15 mouse cellular contexts compared by ENCODE assay signal in the genomic region with DNA sequence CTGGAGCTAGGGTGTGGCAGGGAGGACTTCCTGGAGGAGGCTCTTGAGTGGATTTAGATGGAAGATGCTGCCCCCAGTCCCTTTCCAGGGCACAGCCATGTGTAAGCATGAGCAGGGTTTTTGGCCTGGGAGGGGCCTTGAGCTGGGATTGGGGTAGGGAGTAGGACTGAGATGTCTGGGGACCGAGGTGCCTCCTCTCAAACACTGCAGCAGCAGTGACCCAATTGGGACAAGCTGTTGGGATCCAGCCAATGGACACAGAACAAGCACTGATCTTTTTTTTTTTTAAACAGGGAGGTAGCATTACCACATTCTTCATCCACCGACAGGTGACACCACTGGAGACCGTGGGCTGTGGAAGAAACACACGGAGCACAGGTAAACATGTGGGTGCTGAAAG.
"Had no signal": no experiment of that assay in that cellular context is flagged by ENCODE, and none has a peak within 500 bp of the region (broad histone marks: within the 10 kb centered on the region; RNA-seq: fewer than 3 reads in every experiment).

No protein-coding gene starts in this region.

- H3K36me3 ChIP-seq: liver, embryonic 15.5 days; stomach, embryonic 15.5 days had no signal

- H3K4me2 ChIP-seq: limb, embryonic 13.5 days; liver, embryonic 11.5 days; liver, embryonic 15.5 days; lung, embryonic 14.5 days; stomach, embryonic 15.5 days had no signal

- H3K9ac ChIP-seq: liver, embryonic 15.5 days; lung, embryonic 14.5 days; stomach, embryonic 15.5 days had no signal

- H3K27ac ChIP-seq: kidney, postnatal 0 days; layer of hippocampus, adult 2 months; limb, embryonic 13.5 days; liver, embryonic 15.5 days; midbrain, embryonic 10.5 days; stomach, embryonic 15.5 days had no signal

- H3K9me3 ChIP-seq: limb, embryonic 13.5 days; liver, embryonic 15.5 days; midbrain, embryonic 10.5 days; stomach, embryonic 15.5 days had no signal

- H3K4me3 ChIP-seq: layer of hippocampus, adult 2 months; limb, embryonic 13.5 days; liver, embryonic 15.5 days; midbrain, embryonic 10.5 days; stomach, embryonic 15.5 days had no signal

- H3K27me3 ChIP-seq: stomach, embryonic 15.5 days had no signal

- DNase-seq: kidney, postnatal 4 days; lung, embryonic 14.5 days; lung, postnatal 10 days; lung, postnatal 4 days; midbrain, embryonic 14.5 days; right cerebral cortex, postnatal 14 days; thymus, adult 2 months; thymus, postnatal 25 days had no signal
